8 mouse cellular contexts compared by ENCODE assay signal in genomic region chr10:115314582-115315452, GRCm38 (mm10). TPM values are rescaled to one million over a fixed set of nuclear protein-coding genes. Genes with fewer than 3 reads are reported as not detected.
DNase-seq lines count a peak whose midpoint lies in the region; ATAC-seq and TF ChIP-seq lines count a peak whose summit lies in the region.

No protein-coding gene starts in this region.

- WGBS in neural tube, embryonic 11.5 days, result 1% methylated on average over 52 of the region's 73 CpGs
- WGBS in forebrain, embryonic 10.5 days, result 2% methylated on average over 73 of the region's 73 CpGs
- WGBS in hindbrain, embryonic 15.5 days, result 2% methylated on average over 51 of the region's 73 CpGs
- WGBS in liver, embryonic 14.5 days (ENCODE audit: insufficient replicate concordance), result under 1% methylated on average over 55 of the region's 73 CpGs

- no peaks in the 10 kb centered on the region for H3K27me3 ChIP-seq in neural tube, embryonic 11.5 days (ENCODE audit: control insufficient read depth, insufficient read depth, low read length)
- no peaks in the 10 kb centered on the region for H3K27me3 ChIP-seq in forebrain, embryonic 10.5 days (ENCODE audit: poor library complexity, severe bottlenecking)
- H3K27me3 ChIP-seq in hindbrain, embryonic 15.5 days, result no peaks in the 10 kb centered on the region
- no peaks in the 10 kb centered on the region for H3K27me3 ChIP-seq in liver, embryonic 14.5 days (ENCODE audit: control insufficient read depth, insufficient read depth, low read length)

- no peaks in the 10 kb centered on the region for H3K36me3 ChIP-seq in neural tube, embryonic 11.5 days (ENCODE audit: control insufficient read depth, insufficient read depth, low read length)
- H3K36me3 ChIP-seq in forebrain, embryonic 10.5 days (replicated peaks), result peaks cover 4% of the 10 kb centered on the region; the same call in 1 of the 2 replicates
- no peaks in the 10 kb centered on the region for H3K36me3 ChIP-seq in hindbrain, embryonic 15.5 days
- no peaks in the 10 kb centered on the region for H3K36me3 ChIP-seq in liver, embryonic 14.5 days (replicated peaks; ENCODE audit: control insufficient read depth, insufficient read depth, low read depth)

- H3K4me1 ChIP-seq in neural tube, embryonic 11.5 days (ENCODE audit: control insufficient read depth, insufficient read depth, low read length), result peaks cover 12% of the 10 kb centered on the region
- H3K4me1 ChIP-seq in forebrain, embryonic 10.5 days, result peaks cover 39% of the 10 kb centered on the region
- H3K4me1 ChIP-seq in hindbrain, embryonic 15.5 days (replicated peaks), result peaks cover 41% of the 10 kb centered on the region
- H3K4me1 ChIP-seq in liver, embryonic 14.5 days (replicated peaks; ENCODE audit: control insufficient read depth in 2 of 2, insufficient read depth in 2 of 2, low read length in 1 of 2), result peaks cover 13 to 23% of the 10 kb centered on the region in 2 experiments

- H3K4me2 ChIP-seq in neural tube, embryonic 11.5 days (ENCODE audit: low read depth), result peak overlapping the region; percentile 62
- H3K4me2 ChIP-seq in hindbrain, embryonic 15.5 days, result peak overlapping the region; percentile 68
- peak overlapping the region; percentile 86 for H3K4me2 ChIP-seq in liver, embryonic 14.5 days (ENCODE audit: low read depth)

- peak overlapping the region; percentile 87 for H3K9ac ChIP-seq in neural tube, embryonic 11.5 days (ENCODE audit: low read length)
- peak overlapping the region; percentile 97 for H3K9ac ChIP-seq in hindbrain, embryonic 15.5 days
- peak overlapping the region; percentile 88 for H3K9ac ChIP-seq in liver, embryonic 14.5 days (replicated peaks)

- peak; percentile 43 for DNase-seq in neural tube, embryonic 11.5 days (ENCODE audit: low spot score)
- no peak for DNase-seq in neural tube, embryonic 10.5 days (ENCODE audit: extremely low spot score, low spot score)
- peak; percentile 63 to 88 for DNase-seq in adrenal gland, adult (ENCODE audit: inconsistent age in 2 of 2, low spot score in 1 of 2)
- DNase-seq in forebrain, embryonic 10.5 days (ENCODE audit: extremely low spot score, low spot score), result peak; percentile 26
- peak in 2 of 3 experiments; percentile 26 to 30 for DNase-seq in liver, embryonic 14.5 days (ENCODE audit: low read depth in 3 of 3, low spot score in 3 of 3)
- DNase-seq in natural killer cell, adult 2 months (ENCODE audit: low spot score in 2 of 2), result peak; percentile 90 to 91
- peak; percentile 67 for DNase-seq in thymus, postnatal 4 days

- H3K9me3 ChIP-seq in neural tube, embryonic 11.5 days (ENCODE audit: control insufficient read depth, low read length), result no peaks in the 10 kb centered on the region
- H3K9me3 ChIP-seq in forebrain, embryonic 10.5 days, result no peaks in the 10 kb centered on the region
- H3K9me3 ChIP-seq in hindbrain, embryonic 15.5 days, result no peaks in the 10 kb centered on the region
- no peaks in the 10 kb centered on the region for H3K9me3 ChIP-seq in liver, embryonic 14.5 days (ENCODE audit: control insufficient read depth, low read length)

- ATAC-seq in neural tube, embryonic 11.5 days (ENCODE audit: insufficient read depth, low FRiP score, low TSS enrichment), result peak; percentile 56
- ATAC-seq in hindbrain, embryonic 15.5 days (ENCODE audit: low FRiP score, low read depth), result peak; percentile 75
- ATAC-seq in liver, embryonic 14.5 days (ENCODE audit: insufficient read depth), result peak; percentile 77

- H3K4me3 ChIP-seq in neural tube, embryonic 11.5 days (ENCODE audit: low read depth, low read length), result peak overlapping the region; percentile 95
- peak overlapping the region; percentile 72 for H3K4me3 ChIP-seq in forebrain, embryonic 10.5 days
- H3K4me3 ChIP-seq in hindbrain, embryonic 15.5 days, result peak overlapping the region; percentile 98
- H3K4me3 ChIP-seq in liver, embryonic 14.5 days (ENCODE audit: insufficient read depth in 1 of 2, low read depth in 2 of 2, low read length in 2 of 2), result peak overlapping the region; percentile 77 to 87

- TF ChIP-seq CTCF in liver, embryonic 14.5 days (IDR thresholded peaks at IDR 0.05; ENCODE audit: low read depth), result no peak

- peak overlapping the region; percentile 92 for H3K27ac ChIP-seq in neural tube, embryonic 11.5 days (ENCODE audit: low read depth, low read length)
- H3K27ac ChIP-seq in forebrain, embryonic 10.5 days, result peak overlapping the region; percentile 90
- H3K27ac ChIP-seq in hindbrain, embryonic 15.5 days (replicated peaks), result peak overlapping the region; percentile 96
- peak overlapping the region; percentile 56 for H3K27ac ChIP-seq in liver, embryonic 14.5 days

- TF ChIP-seq EP300 in liver, embryonic 14.5 days (IDR thresholded peaks at IDR 0.05; ENCODE audit: low read depth), result no peak

RNA-seq across cellular contexts. Expression of gene Rab21, which starts 0.6 kb away (rescaled TPM):
- polyA plus RNA-seq in neural tube, embryonic 11.5 days (2014; fragmentation: Nextera tagmentation; extraction: Ambion mirVana), result 19.2 and 19.8 TPM in 2 replicates
- polyA plus RNA-seq in forebrain, embryonic 10.5 days (2016; fragmentation: Nextera tagmentation; extraction: Ambion mirVana), result 3.0 and 3.1 TPM in 2 replicates
- 11.9 and 13.5 TPM in 2 replicates for polyA plus RNA-seq in hindbrain, embryonic 15.5 days (2015; fragmentation: Nextera tagmentation; extraction: Ambion mirVana)
- polyA plus RNA-seq in liver, embryonic 14.5 days (2012; rRNA removed), result 4.9 and 6.7 TPM in 2 replicates
- polyA plus RNA-seq in liver, embryonic 14.5 days (2014; fragmentation: Nextera tagmentation; extraction: Ambion mirVana), result 2.9 and 3.7 TPM in 2 replicates

RNA-seq across cellular contexts. Expression of gene Tmem19, which starts 47.5 kb away (rescaled TPM):
- polyA plus RNA-seq in neural tube, embryonic 11.5 days (2014; fragmentation: Nextera tagmentation; extraction: Ambion mirVana), result 36.7 and 39.7 TPM in 2 replicates
- 27.3 and 30.1 TPM in 2 replicates for polyA plus RNA-seq in forebrain, embryonic 10.5 days (2016; fragmentation: Nextera tagmentation; extraction: Ambion mirVana)
- polyA plus RNA-seq in hindbrain, embryonic 15.5 days (2015; fragmentation: Nextera tagmentation; extraction: Ambion mirVana), result 30.9 and 33.6 TPM in 2 replicates
- 3.6 and 5.5 TPM in 2 replicates for polyA plus RNA-seq in liver, embryonic 14.5 days (2012; rRNA removed)
- 11.3 and 11.7 TPM in 2 replicates for polyA plus RNA-seq in liver, embryonic 14.5 days (2014; fragmentation: Nextera tagmentation; extraction: Ambion mirVana)
